ENCODE assay signal across 23 mouse cellular contexts in the genomic region with DNA sequence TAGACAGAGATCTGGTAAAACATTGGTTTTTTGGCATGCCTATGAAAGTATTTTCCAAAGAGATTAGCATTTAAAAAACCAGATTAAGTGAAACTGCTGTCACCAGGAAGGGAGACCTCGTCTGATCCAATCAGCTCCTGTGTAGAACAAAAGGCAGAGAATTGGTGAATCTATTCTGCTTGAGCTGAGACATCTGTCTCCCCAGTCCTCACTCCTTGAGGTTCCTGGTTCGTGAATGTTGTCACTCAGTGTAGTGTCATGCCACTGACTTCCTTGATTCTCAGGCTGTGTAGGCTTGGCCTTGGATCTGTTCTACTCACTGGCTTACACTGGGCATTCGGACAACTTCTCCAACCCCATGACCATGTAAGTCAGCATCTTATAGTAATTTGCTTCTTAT.
"Had no signal": no experiment of that assay in that cellular context is flagged by ENCODE, and none has a peak within 500 bp of the region (broad histone marks: within the 10 kb centered on the region; RNA-seq: fewer than 3 reads in every experiment).

No protein-coding gene starts in this region.

- H3K4me1 ChIP-seq: kidney, embryonic 15.5 days; limb, embryonic 10.5 days; liver, embryonic 12.5 days; liver, embryonic 15.5 days; lung, embryonic 15.5 days; neural tube, embryonic 12.5 days; neural tube, embryonic 15.5 days had no signal

- H3K36me3 ChIP-seq: kidney, embryonic 15.5 days; limb, embryonic 10.5 days; limb, embryonic 13.5 days; liver, embryonic 12.5 days; liver, embryonic 15.5 days; lung, embryonic 15.5 days; neural tube, embryonic 12.5 days; neural tube, embryonic 15.5 days had no signal

- ATAC-seq: liver, embryonic 12.5 days had no signal

- DNase-seq: kidney, adult 8-10 months; kidney, postnatal 10 days; kidney, postnatal 36 days; liver; lung, adult 18-20 months; lung, postnatal 10 days; lung, postnatal 36 days; midbrain, embryonic 14.5 days; right cerebral cortex, adult 18-20 months; right cerebral cortex, postnatal 14 days; right cerebral cortex, postnatal 4 days; thymus, adult 2 months; thymus, postnatal 14 days; thymus, postnatal 4 days had no signal

- H3K4me2 ChIP-seq: kidney, embryonic 15.5 days; limb, embryonic 13.5 days; liver, embryonic 12.5 days; liver, embryonic 15.5 days; lung, embryonic 15.5 days; neural tube, embryonic 12.5 days; neural tube, embryonic 15.5 days had no signal

- H3K9me3 ChIP-seq: kidney, embryonic 15.5 days; limb, embryonic 10.5 days; limb, embryonic 13.5 days; liver, embryonic 12.5 days; liver, embryonic 15.5 days; lung, embryonic 15.5 days; neural tube, embryonic 12.5 days; neural tube, embryonic 15.5 days had no signal

- H3K27me3 ChIP-seq: kidney, embryonic 15.5 days; limb, embryonic 13.5 days; liver, embryonic 12.5 days; liver, embryonic 15.5 days; lung, embryonic 15.5 days; neural tube, embryonic 12.5 days; neural tube, embryonic 15.5 days had no signal

- H3K4me3 ChIP-seq: kidney, embryonic 15.5 days; limb, embryonic 10.5 days; limb, embryonic 13.5 days; liver, embryonic 12.5 days; liver, embryonic 15.5 days; lung, embryonic 15.5 days; neural tube, embryonic 12.5 days; neural tube, embryonic 15.5 days had no signal

- H3K27ac ChIP-seq: kidney, embryonic 15.5 days; limb, embryonic 10.5 days; limb, embryonic 13.5 days; liver, embryonic 12.5 days; liver, embryonic 15.5 days; lung, embryonic 15.5 days; neural tube, embryonic 12.5 days; neural tube, embryonic 15.5 days; stomach, postnatal 0 days had no signal

- H3K9ac ChIP-seq: kidney, embryonic 15.5 days; limb, embryonic 13.5 days; liver, embryonic 12.5 days; liver, embryonic 15.5 days; lung, embryonic 15.5 days; neural tube, embryonic 12.5 days; neural tube, embryonic 15.5 days had no signal
